Mouse (Mus musculus): ENCODE measurements around the gene Ascc2.

DNA sequence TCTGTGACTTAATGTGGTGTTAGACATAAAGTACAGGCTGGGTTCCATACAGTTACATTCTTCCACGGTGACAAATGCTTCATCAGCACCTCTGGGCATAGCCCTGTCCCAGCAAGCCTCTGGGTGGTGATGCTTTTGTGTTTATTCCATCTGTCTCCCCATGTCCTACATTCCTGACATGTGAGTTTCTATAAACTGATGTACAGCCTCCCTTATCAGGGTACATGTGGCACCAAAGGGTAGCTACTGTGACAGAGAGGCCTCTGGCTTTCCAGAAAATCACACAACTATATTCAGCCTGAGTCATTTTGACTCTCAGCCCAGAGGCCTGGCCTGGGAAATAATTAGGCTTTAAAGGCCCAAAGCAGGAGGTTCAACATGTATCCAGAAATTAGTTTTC, 31.0 kb upstream of the Ascc2 start:
- TF ChIP-seq CTCF (IDR thresholded peaks at IDR 0.05; ENCODE audit: low read depth, low read length) = no peak
- TF ChIP-seq POLR2AphosphoS5 (IDR thresholded peaks at IDR 0.05; ENCODE audit: insufficient replicate concordance, low read depth, low read length) = no peak
- no peak for TF ChIP-seq TAL1 (conservative IDR thresholded peaks at IDR 0.05; ENCODE audit: low read depth, low read length)

Data from G1E (cell line).